Mouse (Mus musculus) stomach, postnatal 0 days (tissue): ENCODE measurements at regions not wholly inside any gene's neighbourhood (a gene's known extent, or its start where the extent isn't known, plus 50 kb on each side); places are given as distances from the start of the nearest gene placed in this dataset.

Source experiments
- CTCF ChIP-seq: IDR thresholded peaks from 2 replicates; pipeline ENCODE4 v1.5.1; 2016; ENCODE audit warnings: antibody characterized with exemption, low read depth, mild to moderate bottlenecking, moderate library complexity
- EP300 ChIP-seq: optimal IDR thresholded peaks from 2 replicates; pipeline ENCODE3; 2016; ENCODE audit warnings: antibody characterized with exemption

GRCm38 (mm10) chr6:89007516-89007915 lies 105.5 kb downstream of the Tpra1 start:
- TF ChIP-seq CTCF (no peak), EP300 (no peak)
